Comparison of ENCODE assay signal across 23 mouse cellular contexts in the genomic region with DNA sequence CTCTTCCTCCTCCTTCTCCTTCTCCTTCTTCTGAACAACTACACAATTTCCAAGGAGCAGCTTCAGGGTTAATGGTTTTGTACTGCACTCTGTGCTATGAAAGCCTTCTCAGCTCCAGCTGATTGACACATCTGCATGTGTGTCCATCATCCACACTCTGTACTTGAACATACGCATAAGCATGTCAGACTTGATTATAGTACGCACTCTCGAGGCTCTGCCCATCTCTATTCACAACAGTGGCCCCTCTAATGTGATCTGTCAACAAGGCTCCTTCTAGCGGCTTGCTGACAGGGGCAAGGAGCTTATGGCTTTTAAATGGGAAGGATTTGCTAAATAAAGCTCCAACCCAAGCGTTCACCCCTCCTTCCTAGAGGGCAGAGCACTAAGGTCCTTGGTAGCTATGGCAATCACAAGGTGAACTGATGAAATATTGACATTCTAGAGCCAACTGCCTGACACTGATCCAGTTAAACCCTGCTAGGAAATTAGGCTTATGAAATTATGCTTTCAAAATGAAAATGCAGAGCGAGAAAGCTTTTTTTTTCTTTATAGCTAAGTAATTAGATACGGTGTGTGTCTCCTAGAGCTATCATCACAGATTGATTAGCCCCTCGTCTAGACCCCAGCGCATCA. TPM values are rescaled to one million over a fixed set of nuclear protein-coding genes. Genes with fewer than 3 reads are reported as not detected.
DNase-seq lines count a peak whose midpoint lies in the region; ATAC-seq and TF ChIP-seq lines count a peak whose summit lies in the region.
"Had no signal": no experiment of that assay in that cellular context is flagged by ENCODE, and none has a peak within 500 bp of the region (broad histone marks: within the 10 kb centered on the region; RNA-seq: fewer than 3 reads in every experiment).

No protein-coding gene starts in this region.

- peak; percentile 35 for DNase-seq in adrenal gland, postnatal 10 days
- DNase-seq in adrenal gland, postnatal 4 days (ENCODE audit: low spot score in 2 of 2): no peak
- peak; percentile 43 for DNase-seq in brain, embryonic 14.5 days (ENCODE audit: low read depth)
- DNase-seq in retina, postnatal 7 days (ENCODE audit: low read depth, low spot score): peak; percentile 16
- no peak for DNase-seq in right cerebral cortex, adult 2 months (ENCODE audit: low spot score in 2 of 2)
- DNase-seq: cerebellum, adult 11-12 months; cerebellum, postnatal 14 days; gastrocnemius, postnatal 14 days; heart, adult 11 months; kidney, adult 9 months; kidney, postnatal 14 days; liver; liver, postnatal 0 days had no signal

- WGBS in midbrain, embryonic 15.5 days: 36% methylated on average over 9 of the region's 9 CpGs
- WGBS in neural tube, embryonic 15.5 days: 64% methylated on average over 9 of the region's 9 CpGs

- H3K27me3 ChIP-seq in midbrain, embryonic 15.5 days (replicated peaks): no peaks in the 10 kb centered on the region
- H3K27me3 ChIP-seq in neural tube, embryonic 15.5 days (replicated peaks): no peaks in the 10 kb centered on the region

- no peak overlapping the region for H3K4me3 ChIP-seq in midbrain, embryonic 15.5 days
- H3K4me3 ChIP-seq in neural tube, embryonic 15.5 days (replicated peaks): no peak overlapping the region
- H3K4me3 ChIP-seq: limb, embryonic 10.5 days had no signal

- peaks cover 4% of the 10 kb centered on the region; the same call in 1 of the 2 replicates for H3K4me1 ChIP-seq in midbrain, embryonic 15.5 days
- H3K4me1 ChIP-seq in neural tube, embryonic 15.5 days: no peaks in the 10 kb centered on the region
- H3K4me1 ChIP-seq: limb, embryonic 10.5 days had no signal

- peak; percentile 33; the same call in 1 of the 2 replicates for ATAC-seq in midbrain, embryonic 15.5 days (replicated peaks)
- no peak for ATAC-seq in neural tube, embryonic 15.5 days (ENCODE audit: low FRiP score)
- ATAC-seq: CD4-positive, CD25-positive, alpha-beta regulatory T cell, adult 4 months; forebrain, embryonic 14.5 days; hindbrain, embryonic 16.5 days; intestine, embryonic 16.5 days; liver, postnatal 0 days; lung, postnatal 0 days had no signal

- H3K4me2 ChIP-seq in midbrain, embryonic 15.5 days: no peak overlapping the region
- H3K4me2 ChIP-seq in neural tube, embryonic 15.5 days: no peak overlapping the region
- H3K4me2 ChIP-seq: heart, embryonic 11.5 days had no signal

- no peak overlapping the region for H3K27ac ChIP-seq in midbrain, embryonic 15.5 days
- H3K27ac ChIP-seq in neural tube, embryonic 15.5 days (replicated peaks): no peak overlapping the region
- H3K27ac ChIP-seq: limb, embryonic 10.5 days; macrophage had no signal

- no peaks in the 10 kb centered on the region for H3K9me3 ChIP-seq in midbrain, embryonic 15.5 days
- H3K9me3 ChIP-seq in neural tube, embryonic 15.5 days (replicated peaks): no peaks in the 10 kb centered on the region
- H3K9me3 ChIP-seq: limb, embryonic 10.5 days had no signal

- H3K36me3 ChIP-seq in midbrain, embryonic 15.5 days (replicated peaks): no peaks in the 10 kb centered on the region
- no peaks in the 10 kb centered on the region for H3K36me3 ChIP-seq in neural tube, embryonic 15.5 days
- H3K36me3 ChIP-seq: limb, embryonic 10.5 days had no signal

- no peak for TF ChIP-seq CTCF in brain, embryonic 14.5 days (IDR thresholded peaks at IDR 0.05; ENCODE audit: borderline replicate concordance, extremely low read depth, insufficient read depth, insufficient read length)

- no peak overlapping the region for H3K9ac ChIP-seq in midbrain, embryonic 15.5 days
- no peak overlapping the region for H3K9ac ChIP-seq in neural tube, embryonic 15.5 days (replicated peaks)
- H3K9ac ChIP-seq: liver, postnatal 0 days had no signal

- TF ChIP-seq POLR2A in brain, embryonic 14.5 days (IDR thresholded peaks at IDR 0.05; ENCODE audit: borderline replicate concordance, extremely low read depth, insufficient read depth, insufficient read length, poor library complexity, severe bottlenecking): no peak

RNA-seq across cellular contexts. Expression of a gene that starts 7.0 kb away (rescaled TPM):
- total RNA-seq in adrenal gland, postnatal 10 days (2021): 10 to 100 TPM in 1 of 2 experiments, 1 to 10 TPM in 1; 9.2 to 14.2 TPM
- 10 to 100 TPM; 16.1 to 18.4 TPM for total RNA-seq in adrenal gland, postnatal 4 days (2021)
- polyA plus RNA-seq in brain, embryonic 14.5 days (2012; rRNA removed): 22.6 and 44.3 TPM in 2 replicates
- polyA plus RNA-seq in midbrain, embryonic 15.5 days (2015; fragmentation: Nextera tagmentation; extraction: Ambion mirVana): 67.5 and 75.2 TPM in 2 replicates
- polyA plus RNA-seq in neural tube, embryonic 15.5 days (2015; fragmentation: Nextera tagmentation; extraction: Ambion mirVana): 69.0 and 78.3 TPM in 2 replicates

Comparison
In these comparisons a context has a peak if more than half of its experiments do, and no peak if none do; other contexts are left out.
1. DNase-seq: peak in adrenal gland, postnatal 10 days (single experiment), brain, embryonic 14.5 days (single experiment) and retina, postnatal 7 days (single experiment); none in adrenal gland, postnatal 4 days (0 of 2) and right cerebral cortex, adult 2 months (0 of 2).